Mouse (Mus musculus) stomach, postnatal 0 days (tissue): ENCODE results near the gene Cdk10. TPM values are rescaled to one million over a fixed set of nuclear protein-coding genes. Genes with fewer than 3 reads are reported as not detected.

Experiments used
- ATAC-seq: fragments of 200-750 bp; cut with Nextera tagmentation; 2 replicates; pipeline ENCODE4 v1.8.0; 2017; ENCODE audit not compliant: low FRiP score, low TSS enrichment
- DNase-seq: peaks from one replicate; pipeline ENCODE4 v3.0.0-alpha.2; 2016; ENCODE audit warnings: low spot score
- H3K27ac ChIP-seq: fragments of 300-500 bp; sonication (generic); replicated peaks from 2 replicates; pipeline ENCODE4 v1.5.1; 2014; ENCODE audit warnings: mild to moderate bottlenecking, control low read depth
- H3K27me3 ChIP-seq: fragments of 300-500 bp; sonication (generic); 2 replicates; pipeline ENCODE4 v1.6.1; 2014; ENCODE audit warnings: low read length; ENCODE audit not compliant: control insufficient read depth, insufficient read depth
- H3K36me3 ChIP-seq: fragments of 300-500 bp; sonication (generic); 2 replicates; pipeline ENCODE4 v1.6.1; 2014; ENCODE audit warnings: low read length, mixed read lengths; ENCODE audit not compliant: control insufficient read depth, insufficient read depth
- H3K4me1 ChIP-seq: fragments of 300-500 bp; sonication (generic); replicated peaks from 2 replicates; pipeline ENCODE4 v1.6.1; 2014; ENCODE audit warnings: antibody characterized with exemption; ENCODE audit not compliant: control insufficient read depth, insufficient read depth
- H3K4me2 ChIP-seq: fragments of 300-500 bp; sonication (generic); replicated peaks from 2 replicates; pipeline ENCODE4 v1.6.1; 2014; ENCODE audit warnings: low read depth, mild to moderate bottlenecking, control low read depth, moderate library complexity
- H3K4me3 ChIP-seq: fragments of 300-500 bp; sonication (generic); 2 replicates; pipeline ENCODE4 v1.5.1; 2014; ENCODE audit warnings: low read depth, low read length, control low read depth
- H3K9ac ChIP-seq: fragments of 300-500 bp; sonication (generic); 2 replicates; pipeline ENCODE4 v1.6.1; 2014; ENCODE audit warnings: mild to moderate bottlenecking, low read length, control low read depth, mixed read lengths
- H3K9me3 ChIP-seq: fragments of 300-500 bp; sonication (generic); 2 replicates; pipeline ENCODE4 v1.6.1; 2016; ENCODE audit warnings: low read length; ENCODE audit not compliant: control insufficient read depth
- CTCF ChIP-seq: IDR thresholded peaks from 2 replicates; pipeline ENCODE4 v1.5.1; 2016; ENCODE audit warnings: antibody characterized with exemption, low read depth, mild to moderate bottlenecking, moderate library complexity
- EP300 ChIP-seq: optimal IDR thresholded peaks from 2 replicates; pipeline ENCODE3; 2016; ENCODE audit warnings: antibody characterized with exemption
- WGBS: fragments of 180-500 bp; shearing (Covaris S2); extraction: QIAGEN DNeasy Blood & Tissue Kit; methylation state at CpG from one replicate; pipeline ENCODE4 v1.1.7; 2014; 5-methylcytosine and 5-hydroxymethylcytosine counted together
- polyA plus RNA-seq: library from polyadenylated mRNA; unstranded; fragments of >200 nt; fragmentation: Nextera tagmentation; extraction: Ambion mirVana; gene quantifications from 2 replicates; pipeline ENCODE4 v1.2.1, GENCODE M21; 2015

Gene Cdk10
- polyA plus RNA-seq, 1 experiment from 2014 or later, result 16.7 TPM

- no peak overlapping the region for H3K27ac ChIP-seq
- no peaks in the 10 kb centered on the region for H3K27me3 ChIP-seq
- H3K4me2 ChIP-seq, result no peak overlapping the region
- TF ChIP-seq CTCF (no peak), EP300 (no peak)
- no peak overlapping the region for H3K9ac ChIP-seq
- 76% methylated on average over 3 of the region's 3 CpGs for WGBS
- H3K36me3 ChIP-seq, result 0 out of 2 replicates have a peak, but pooled peaks cover 3% of the 10 kb centered on the region
- H3K4me1 ChIP-seq, result no peaks in the 10 kb centered on the region
- H3K9me3 ChIP-seq, result no peaks in the 10 kb centered on the region
- H3K4me3 ChIP-seq, result no peak overlapping the region
- ATAC-seq (peak; percentile 75), DNase-seq (peak; percentile 44)
These were observed 21.1 kb upstream of the Cdk10 start for GRCm38 (mm10) chr8:123203571-123203970.

- peaks cover 8% of the 10 kb centered on the region; the same call in 1 of the 2 replicates for H3K4me1 ChIP-seq
- 30% methylated on average over 10 of the region's 10 CpGs for WGBS
- H3K27me3 ChIP-seq, result no peaks in the 10 kb centered on the region
- H3K36me3 ChIP-seq, result peaks cover 9% of the 10 kb centered on the region
- peak overlapping the region; percentile 88 for H3K4me2 ChIP-seq
- peak; percentile 48; the same call in 1 of the 2 replicates for ATAC-seq
- peak overlapping the region; percentile 81 for H3K27ac ChIP-seq
- H3K9me3 ChIP-seq, result no peaks in the 10 kb centered on the region
- peak overlapping the region; percentile 92 for H3K9ac ChIP-seq
- no peak for TF ChIP-seq CTCF
- no peak for TF ChIP-seq EP300
- DNase-seq, result no peak
- H3K4me3 ChIP-seq, result peak overlapping the region; percentile 81
These were observed 12.8 kb upstream of the Cdk10 start for GRCm38 (mm10) chr8:123211876-123212275.

- Histone ChIP-seq H3K27ac (peak within 1 kb of the TSS; percentile 81), H3K9me3 (no peaks in the 10 kb centered on the region), H3K4me1 (peaks cover 8% of the 10 kb centered on the region; the same call in 1 of the 2 replicates), H3K27me3 (no peaks in the 10 kb centered on the region), H3K4me3 (peak within 1 kb of the TSS; percentile 81), H3K4me2 (peak within 1 kb of the TSS; percentile 88), H3K36me3 (peaks cover 6% of the 10 kb centered on the region), H3K9ac (peak within 1 kb of the TSS; percentile 92)
- ATAC-seq (peak; percentile 93), DNase-seq (peak; percentile 98)
- under 1% methylated on average over 76 of the region's 76 CpGs for WGBS
- TF ChIP-seq EP300 (peak; percentile 96), CTCF (peak; percentile 73)
These were observed 12.1 kb upstream of the Cdk10 start, which contains the start of the genes Chmp1a and Spata33 for GRCm38 (mm10) chr8:123212321-123213117. Gene Chmp1a (minus strand): TSS chr8:123212763. Gene Spata33 (plus strand): TSS chr8:123212832.

- DNase-seq, result no peak
These were observed 11.4 kb upstream of the Cdk10 start for GRCm38 (mm10) chr8:123213118-123213772.

GRCm38 (mm10) chr8:123215430-123215829 lies 9.2 kb upstream of the Cdk10 start:
- ATAC-seq, result no peak
- 80% methylated on average over 3 of the region's 3 CpGs for WGBS

More at GRCm38 (mm10) chr8:123213118-123213772, 11.4 kb upstream of the Cdk10 start:
- Histone ChIP-seq H3K4me2 (peak overlapping the region; percentile 88), H3K36me3 (peaks cover 6% of the 10 kb centered on the region), H3K4me3 (peak overlapping the region; percentile 81), H3K27me3 (no peaks in the 10 kb centered on the region), H3K9ac (peak overlapping the region; percentile 92), H3K9me3 (no peaks in the 10 kb centered on the region), H3K4me1 (peaks cover 8% of the 10 kb centered on the region; the same call in 1 of the 2 replicates), H3K27ac (peak overlapping the region; percentile 81; the same call in 1 of the 2 replicates)
- WGBS, result 14% methylated on average over 22 of the region's 22 CpGs
- peak; percentile 10 for ATAC-seq
- TF ChIP-seq EP300 (no peak), CTCF (no peak)

More at GRCm38 (mm10) chr8:123215430-123215829, 9.2 kb upstream of the Cdk10 start:
- no peak for DNase-seq
- Histone ChIP-seq H3K9ac (no peak overlapping the region), H3K4me2 (no peak overlapping the region), H3K27me3 (no peaks in the 10 kb centered on the region), H3K4me1 (peaks cover 8% of the 10 kb centered on the region; the same call in 1 of the 2 replicates), H3K27ac (no peak overlapping the region), H3K9me3 (no peaks in the 10 kb centered on the region), H3K4me3 (no peak overlapping the region), H3K36me3 (no peaks in the 10 kb centered on the region)
- TF ChIP-seq EP300, result no peak
- no peak for TF ChIP-seq CTCF
